Mouse (Mus musculus): ENCODE measurements at regions not wholly inside any gene's neighbourhood (a gene's known extent, or its start where the extent isn't known, plus 50 kb on each side); places are given as distances from the start of the nearest gene placed in this dataset.

- no peak for DNase-seq (ENCODE audit: low read depth)
These were observed 243.1 kb downstream of the Pdgfc start for GRCm38 (mm10) chr3:81279266-81279665.

GRCm38 (mm10) chr3:81289762-81290161, 253.5 kb downstream of the Pdgfc start:
- no peak for DNase-seq (ENCODE audit: low read depth)

- peak; percentile 37 for DNase-seq (ENCODE audit: low read depth)
These were observed 256.2 kb downstream of the Pdgfc start for GRCm38 (mm10) chr3:81292404-81292803.

- DNase-seq (ENCODE audit: low read depth): no peak
These were observed 257.1 kb downstream of the Pdgfc start for GRCm38 (mm10) chr3:81293186-81293819.

- DNase-seq (ENCODE audit: low read depth): no peak
These were observed 268.0 kb downstream of the Pdgfc start for GRCm38 (mm10) chr3:81304017-81304791.

- DNase-seq (ENCODE audit: low read depth): no peak
These were observed 269.4 kb downstream of the Pdgfc start for GRCm38 (mm10) chr3:81305412-81306165.

- DNase-seq (ENCODE audit: low read depth): peak; percentile 27
These were observed 290.6 kb downstream of the Pdgfc start for GRCm38 (mm10) chr3:81326866-81327265.

- no peak for DNase-seq (ENCODE audit: low read depth)
These were observed 315.5 kb downstream of the Pdgfc start for GRCm38 (mm10) chr3:81351739-81352138.

GRCm38 (mm10) chr3:81367918-81368317, 331.7 kb downstream of the Pdgfc start:
- peak; percentile 66 for DNase-seq (ENCODE audit: low read depth)

- DNase-seq (ENCODE audit: low read depth): no peak
These were observed 332.4 kb downstream of the Pdgfc start for GRCm38 (mm10) chr3:81368642-81369041.

GRCm38 (mm10) chr3:81369742-81370141, 333.5 kb downstream of the Pdgfc start:
- peak; percentile 13 for DNase-seq (ENCODE audit: low read depth)

- no peak for DNase-seq (ENCODE audit: low read depth)
These were observed 339.8 kb downstream of the Pdgfc start for GRCm38 (mm10) chr3:81375990-81376389.

- DNase-seq (ENCODE audit: low read depth): peak; percentile 76
These were observed 341.2 kb downstream of the Pdgfc start for GRCm38 (mm10) chr3:81377466-81377865.

- DNase-seq (ENCODE audit: low read depth): no peak
These were observed 343.1 kb downstream of the Pdgfc start for GRCm38 (mm10) chr3:81379362-81379761.

GRCm38 (mm10) chr3:81386931-81387330, 350.7 kb downstream of the Pdgfc start:
- DNase-seq (ENCODE audit: low read depth): peak; percentile 8

GRCm38 (mm10) chr3:81387634-81388033, 351.4 kb downstream of the Pdgfc start:
- DNase-seq (ENCODE audit: low read depth): no peak

GRCm38 (mm10) chr3:81397212-81397611, 361.0 kb downstream of the Pdgfc start:
- DNase-seq (ENCODE audit: low read depth): no peak

GRCm38 (mm10) chr3:81401028-81401427, 364.8 kb downstream of the Pdgfc start:
- no peak for DNase-seq (ENCODE audit: low read depth)

- DNase-seq (ENCODE audit: low read depth): peak; percentile 6
These were observed 372.7 kb downstream of the Pdgfc start for GRCm38 (mm10) chr3:81408914-81409313.

- DNase-seq (ENCODE audit: low read depth): peak; percentile 72
These were observed 385.7 kb downstream of the Pdgfc start for GRCm38 (mm10) chr3:81421875-81422274.

- DNase-seq (ENCODE audit: low read depth): no peak
These were observed 390.5 kb downstream of the Pdgfc start for GRCm38 (mm10) chr3:81426765-81427164.
